Mouse (Mus musculus): ENCODE data around the gene Fosb. TPM values are rescaled to one million over a fixed set of nuclear protein-coding genes. Genes with fewer than 3 reads are reported as not detected.

Fosb gene
- polyA plus RNA-seq, 1 experiment from 2014 or later, result 0.17 TPM

GRCm38 (mm10) chr7:19305796-19306765 lies 3.8 kb downstream of the Fosb start:
- H3K4me1 ChIP-seq (ENCODE audit: insufficient read depth, low read depth, low read length), result peaks cover 14% of the 10 kb centered on the region
- no peak overlapping the region for H3K27ac ChIP-seq (ENCODE audit: low read length)
- WGBS, result 45% methylated on average over 16 of the region's 16 CpGs
- ATAC-seq, result no peak
- no peak overlapping the region for H3K9ac ChIP-seq (replicated peaks; ENCODE audit: low read depth)
- no peak overlapping the region for H3K4me2 ChIP-seq (replicated peaks; ENCODE audit: low read depth, low read length)
- TF ChIP-seq EP300 (IDR thresholded peaks at IDR 0.05) (no peak), CTCF (IDR thresholded peaks at IDR 0.05) (no peak)
- DNase-seq (ENCODE audit: low spot score), result no peak
- H3K27me3 ChIP-seq (replicated peaks; ENCODE audit: insufficient read depth, low read length), result peaks cover 52% of the 10 kb centered on the region
- no peaks in the 10 kb centered on the region for H3K36me3 ChIP-seq (ENCODE audit: insufficient read depth, low read length)
- no peak overlapping the region for H3K4me3 ChIP-seq (ENCODE audit: low read depth, low read length)
- no peaks in the 10 kb centered on the region for H3K9me3 ChIP-seq (ENCODE audit: low read length)

- DNase-seq (ENCODE audit: low spot score) (no peak), ATAC-seq (no peak)
- no peaks in the 10 kb centered on the region for H3K36me3 ChIP-seq (ENCODE audit: insufficient read depth, low read length)
- H3K9me3 ChIP-seq (ENCODE audit: low read length), result no peaks in the 10 kb centered on the region
- H3K4me2 ChIP-seq (replicated peaks; ENCODE audit: low read depth, low read length), result no peak overlapping the region
- no peak overlapping the region for H3K9ac ChIP-seq (replicated peaks; ENCODE audit: low read depth)
- 3% methylated on average over 6 of the region's 6 CpGs for WGBS
- peaks cover 52% of the 10 kb centered on the region for H3K27me3 ChIP-seq (replicated peaks; ENCODE audit: insufficient read depth, low read length)
- H3K27ac ChIP-seq (ENCODE audit: low read length), result no peak overlapping the region
- TF ChIP-seq EP300 (IDR thresholded peaks at IDR 0.05) (no peak), CTCF (IDR thresholded peaks at IDR 0.05) (no peak)
- 0 out of 2 replicates have a peak overlapping the region, but pooled peaks have one; percentile 31 for H3K4me3 ChIP-seq (ENCODE audit: low read depth, low read length)
- H3K4me1 ChIP-seq (ENCODE audit: insufficient read depth, low read depth, low read length), result peaks cover 11% of the 10 kb centered on the region
Observed at GRCm38 (mm10) chr7:19305413-19305735, 4.5 kb downstream of the Fosb start.

- Histone ChIP-seq H3K4me2 (replicated peaks; ENCODE audit: low read depth, low read length) (peak overlapping the region; percentile 56), H3K27ac (ENCODE audit: low read length) (no peak overlapping the region), H3K4me3 (ENCODE audit: low read depth, low read length) (peak overlapping the region; percentile 31), H3K9me3 (ENCODE audit: low read length) (no peaks in the 10 kb centered on the region), H3K4me1 (ENCODE audit: insufficient read depth, low read depth, low read length) (peaks cover 10% of the 10 kb centered on the region; the same call in 1 of the 2 replicates), H3K27me3 (replicated peaks; ENCODE audit: insufficient read depth, low read length) (peaks cover 52% of the 10 kb centered on the region), H3K36me3 (ENCODE audit: insufficient read depth, low read length) (no peaks in the 10 kb centered on the region), H3K9ac (replicated peaks; ENCODE audit: low read depth) (no peak overlapping the region)
- ATAC-seq (no peak), DNase-seq (ENCODE audit: low spot score) (peak; percentile 5)
- 3% methylated on average over 38 of the region's 48 CpGs for WGBS
- TF ChIP-seq CTCF (IDR thresholded peaks at IDR 0.05) (no peak), EP300 (IDR thresholded peaks at IDR 0.05) (no peak)
Observed at GRCm38 (mm10) chr7:19304501-19305412, 5.1 kb downstream of the Fosb start.

- no peak overlapping the region for H3K9ac ChIP-seq (replicated peaks; ENCODE audit: low read depth)
- H3K4me2 ChIP-seq (replicated peaks; ENCODE audit: low read depth, low read length), result 0 out of 2 replicates have a peak overlapping the region, but pooled peaks have one; percentile 56
- no peaks in the 10 kb centered on the region for H3K36me3 ChIP-seq (ENCODE audit: insufficient read depth, low read length)
- H3K4me3 ChIP-seq (ENCODE audit: low read depth, low read length), result peak overlapping the region; percentile 31; the same call in 1 of the 2 replicates
- DNase-seq (ENCODE audit: low spot score) (peak; percentile 72), ATAC-seq (no peak)
- no peak overlapping the region for H3K27ac ChIP-seq (ENCODE audit: low read length)
- WGBS, result 2% methylated on average over 15 of the region's 16 CpGs
- peaks cover 52% of the 10 kb centered on the region for H3K27me3 ChIP-seq (replicated peaks; ENCODE audit: insufficient read depth, low read length)
- H3K4me1 ChIP-seq (ENCODE audit: insufficient read depth, low read depth, low read length), result peaks cover 10% of the 10 kb centered on the region; the same call in 1 of the 2 replicates
- TF ChIP-seq CTCF (IDR thresholded peaks at IDR 0.05), result peak; percentile 87
- TF ChIP-seq EP300 (IDR thresholded peaks at IDR 0.05), result no peak
- H3K9me3 ChIP-seq (ENCODE audit: low read length), result no peaks in the 10 kb centered on the region
Observed at GRCm38 (mm10) chr7:19303770-19304169, 6.1 kb downstream of the Fosb start.

GRCm38 (mm10) chr7:19303046-19303305 lies 6.9 kb downstream of the Fosb start:
- Histone ChIP-seq H3K9ac (replicated peaks; ENCODE audit: low read depth) (no peak overlapping the region), H3K4me2 (replicated peaks; ENCODE audit: low read depth, low read length) (no peak overlapping the region), H3K9me3 (ENCODE audit: low read length) (no peaks in the 10 kb centered on the region), H3K4me1 (ENCODE audit: insufficient read depth, low read depth, low read length) (peaks cover 10% of the 10 kb centered on the region; the same call in 1 of the 2 replicates), H3K27ac (ENCODE audit: low read length) (no peak overlapping the region), H3K4me3 (ENCODE audit: low read depth, low read length) (no peak overlapping the region), H3K27me3 (replicated peaks; ENCODE audit: insufficient read depth, low read length) (peaks cover 52% of the 10 kb centered on the region), H3K36me3 (ENCODE audit: insufficient read depth, low read length) (no peaks in the 10 kb centered on the region)
- 80% methylated on average over 12 of the region's 12 CpGs for WGBS
- ATAC-seq (no peak), DNase-seq (ENCODE audit: low spot score) (no peak)
- no peak for TF ChIP-seq EP300 (IDR thresholded peaks at IDR 0.05)
